Mouse (Mus musculus): ENCODE data around the gene Pus1.

- TF ChIP-seq CTCF (IDR thresholded peaks at IDR 0.05; ENCODE audit: low read depth) (no peak), EP300 (IDR thresholded peaks at IDR 0.05; ENCODE audit: low read depth) (no peak)
These were observed 22.4 kb upstream of the Pus1 start for GRCm38 (mm10) chr5:110802809-110803208.
